Mouse (Mus musculus): ENCODE measurements at regions not wholly inside any gene's neighbourhood (a gene's known extent, or its start where the extent isn't known, plus 50 kb on each side); places are given as distances from the start of the nearest gene placed in this dataset.

GRCm38 (mm10) chr8:88039286-88039685 is 79.3 kb upstream of the Cnep1r1 start:
- no peaks in the 10 kb centered on the region for H3K27me3 ChIP-seq (ENCODE audit: control insufficient read depth, insufficient read depth, low read length)
- no peaks in the 10 kb centered on the region for H3K4me1 ChIP-seq (ENCODE audit: control insufficient read depth, insufficient read depth, low read length)
- WGBS, result 32% methylated on average over 6 of the region's 6 CpGs
- no peak overlapping the region for H3K27ac ChIP-seq (replicated peaks; ENCODE audit: insufficient read depth, low read depth, low read length)
- DNase-seq (ENCODE audit: extremely low read depth, low read depth, low spot score), result no peak
- H3K4me3 ChIP-seq (ENCODE audit: insufficient read depth, low read depth, low read length), result no peak overlapping the region
- no peaks in the 10 kb centered on the region for H3K36me3 ChIP-seq (ENCODE audit: control insufficient read depth, insufficient read depth, low read length)
- TF ChIP-seq CTCF (IDR thresholded peaks at IDR 0.05; ENCODE audit: low read depth, low read length) (no peak), POLR2A (IDR thresholded peaks at IDR 0.05; ENCODE audit: extremely low read depth, insufficient read depth, low read length) (no peak)
- no peak overlapping the region for H3K9ac ChIP-seq (ENCODE audit: low read depth, low read length)
- H3K79me2 ChIP-seq (ENCODE audit: control insufficient read depth, insufficient read depth, low read length), result no peaks in the 10 kb centered on the region

- Histone ChIP-seq H3K79me2 (ENCODE audit: control insufficient read depth, insufficient read depth, low read length) (no peaks in the 10 kb centered on the region), H3K4me1 (ENCODE audit: control insufficient read depth, insufficient read depth, low read length) (no peaks in the 10 kb centered on the region), H3K9ac (ENCODE audit: low read depth, low read length) (no peak overlapping the region), H3K27me3 (ENCODE audit: control insufficient read depth, insufficient read depth, low read length) (no peaks in the 10 kb centered on the region), H3K4me3 (ENCODE audit: insufficient read depth, low read depth, low read length) (no peak overlapping the region), H3K36me3 (ENCODE audit: control insufficient read depth, insufficient read depth, low read length) (no peaks in the 10 kb centered on the region), H3K27ac (replicated peaks; ENCODE audit: insufficient read depth, low read depth, low read length) (no peak overlapping the region)
- 77% methylated on average over 2 of the region's 2 CpGs for WGBS
- no peak for DNase-seq (ENCODE audit: extremely low read depth, low read depth, low spot score)
- TF ChIP-seq POLR2A (IDR thresholded peaks at IDR 0.05; ENCODE audit: extremely low read depth, insufficient read depth, low read length) (no peak), CTCF (IDR thresholded peaks at IDR 0.05; ENCODE audit: low read depth, low read length) (no peak)
These were observed 78.6 kb upstream of the Zfp423 start for GRCm38 (mm10) chr8:88037994-88038393.

- DNase-seq (ENCODE audit: extremely low read depth, low read depth, low spot score), result no peak
- TF ChIP-seq CTCF (IDR thresholded peaks at IDR 0.05; ENCODE audit: low read depth, low read length), result peak; percentile 68
- no peak for TF ChIP-seq POLR2A (IDR thresholded peaks at IDR 0.05; ENCODE audit: extremely low read depth, insufficient read depth, low read length)
These were observed 73.7 kb upstream of the Zfp423 start for GRCm38 (mm10) chr8:88033054-88033453.

GRCm38 (mm10) chr8:88024496-88024895 is 65.1 kb upstream of the Zfp423 start:
- no peaks in the 10 kb centered on the region for H3K36me3 ChIP-seq (ENCODE audit: control insufficient read depth, insufficient read depth, low read length)
- WGBS, result 88% methylated on average over 14 of the region's 14 CpGs
- no peak overlapping the region for H3K9ac ChIP-seq (ENCODE audit: low read depth, low read length)
- no peaks in the 10 kb centered on the region for H3K4me1 ChIP-seq (ENCODE audit: control insufficient read depth, insufficient read depth, low read length)
- no peak overlapping the region for H3K4me3 ChIP-seq (ENCODE audit: insufficient read depth, low read depth, low read length)
- H3K79me2 ChIP-seq (ENCODE audit: control insufficient read depth, insufficient read depth, low read length), result no peaks in the 10 kb centered on the region
- no peaks in the 10 kb centered on the region for H3K27me3 ChIP-seq (ENCODE audit: control insufficient read depth, insufficient read depth, low read length)
- H3K27ac ChIP-seq (replicated peaks; ENCODE audit: insufficient read depth, low read depth, low read length), result no peak overlapping the region
- TF ChIP-seq POLR2A (IDR thresholded peaks at IDR 0.05; ENCODE audit: extremely low read depth, insufficient read depth, low read length) (no peak), CTCF (IDR thresholded peaks at IDR 0.05; ENCODE audit: low read depth, low read length) (no peak)
- no peak for DNase-seq (ENCODE audit: extremely low read depth, low read depth, low spot score)

More at GRCm38 (mm10) chr8:88033054-88033453, 73.7 kb upstream of the Zfp423 start:
- H3K79me2 ChIP-seq (ENCODE audit: control insufficient read depth, insufficient read depth, low read length), result no peaks in the 10 kb centered on the region
- no peaks in the 10 kb centered on the region for H3K27me3 ChIP-seq (ENCODE audit: control insufficient read depth, insufficient read depth, low read length)
- no peak overlapping the region for H3K9ac ChIP-seq (ENCODE audit: low read depth, low read length)
- H3K4me1 ChIP-seq (ENCODE audit: control insufficient read depth, insufficient read depth, low read length), result no peaks in the 10 kb centered on the region
- no peak overlapping the region for H3K4me3 ChIP-seq (ENCODE audit: insufficient read depth, low read depth, low read length)
- WGBS, result 81% methylated on average over 6 of the region's 6 CpGs
- no peaks in the 10 kb centered on the region for H3K36me3 ChIP-seq (ENCODE audit: control insufficient read depth, insufficient read depth, low read length)
- H3K27ac ChIP-seq (replicated peaks; ENCODE audit: insufficient read depth, low read depth, low read length), result no peak overlapping the region

GRCm38 (mm10) chr8:88023423-88023822 is 64.0 kb upstream of the Zfp423 start:
- no peaks in the 10 kb centered on the region for H3K79me2 ChIP-seq (ENCODE audit: control insufficient read depth, insufficient read depth, low read length)
- no peaks in the 10 kb centered on the region for H3K4me1 ChIP-seq (ENCODE audit: control insufficient read depth, insufficient read depth, low read length)
- no peaks in the 10 kb centered on the region for H3K36me3 ChIP-seq (ENCODE audit: control insufficient read depth, insufficient read depth, low read length)
- no peak overlapping the region for H3K27ac ChIP-seq (replicated peaks; ENCODE audit: insufficient read depth, low read depth, low read length)
- no peak overlapping the region for H3K9ac ChIP-seq (ENCODE audit: low read depth, low read length)
- WGBS, result 19% methylated on average over 5 of the region's 5 CpGs
- TF ChIP-seq POLR2A (IDR thresholded peaks at IDR 0.05; ENCODE audit: extremely low read depth, insufficient read depth, low read length) (no peak), CTCF (IDR thresholded peaks at IDR 0.05; ENCODE audit: low read depth, low read length) (peak; percentile 43; the same call in 1 of the 2 replicates)
- H3K4me3 ChIP-seq (ENCODE audit: insufficient read depth, low read depth, low read length), result no peak overlapping the region
- H3K27me3 ChIP-seq (ENCODE audit: control insufficient read depth, insufficient read depth, low read length), result no peaks in the 10 kb centered on the region
- DNase-seq (ENCODE audit: extremely low read depth, low read depth, low spot score), result peak; percentile 22

GRCm38 (mm10) chr8:88022776-88023385 is 63.5 kb upstream of the Zfp423 start:
- Histone ChIP-seq H3K27ac (replicated peaks; ENCODE audit: insufficient read depth, low read depth, low read length) (no peak overlapping the region), H3K9ac (ENCODE audit: low read depth, low read length) (no peak overlapping the region), H3K79me2 (ENCODE audit: control insufficient read depth, insufficient read depth, low read length) (no peaks in the 10 kb centered on the region), H3K4me3 (ENCODE audit: insufficient read depth, low read depth, low read length) (no peak overlapping the region), H3K4me1 (ENCODE audit: control insufficient read depth, insufficient read depth, low read length) (no peaks in the 10 kb centered on the region), H3K36me3 (ENCODE audit: control insufficient read depth, insufficient read depth, low read length) (no peaks in the 10 kb centered on the region), H3K27me3 (ENCODE audit: control insufficient read depth, insufficient read depth, low read length) (no peaks in the 10 kb centered on the region)
- DNase-seq (ENCODE audit: extremely low read depth, low read depth, low spot score), result no peak
- no peak for TF ChIP-seq POLR2A (IDR thresholded peaks at IDR 0.05; ENCODE audit: extremely low read depth, insufficient read depth, low read length)
- no peak for TF ChIP-seq CTCF (IDR thresholded peaks at IDR 0.05; ENCODE audit: low read depth, low read length)
- 79% methylated on average over 16 of the region's 16 CpGs for WGBS

Measured in liver, adult 2 months (tissue).